Mouse (Mus musculus) right cerebral cortex, postnatal 14 days (tissue): ENCODE measurements at regions not wholly inside any gene's neighbourhood (a gene's known extent, or its start where the extent isn't known, plus 50 kb on each side); places are given as distances from the start of the nearest gene placed in this dataset.

Source experiments
- DNase-seq: peaks from one replicate; pipeline ENCODE4 v3.0.0; 2022

- no peak for DNase-seq
Observed at GRCm38 (mm10) chr14:25137312-25137711, 321.7 kb upstream of the Zmiz1 start.

- no peak for DNase-seq
Observed at GRCm38 (mm10) chr14:25138485-25138884, 320.5 kb upstream of the Zmiz1 start.

- no peak for DNase-seq
Observed at GRCm38 (mm10) chr14:25141933-25142332, 317.1 kb upstream of the Zmiz1 start.

GRCm38 (mm10) chr14:25143051-25143450 is 315.9 kb upstream of the Zmiz1 start:
- no peak for DNase-seq

- DNase-seq: no peak
Observed at GRCm38 (mm10) chr14:25147731-25148130, 311.3 kb upstream of the Zmiz1 start.

- DNase-seq: no peak
Observed at GRCm38 (mm10) chr14:25150968-25151367, 308.0 kb upstream of the Zmiz1 start.

- no peak for DNase-seq
Observed at GRCm38 (mm10) chr14:25151485-25151884, 307.5 kb upstream of the Zmiz1 start.

GRCm38 (mm10) chr14:25153573-25153972 is 305.4 kb upstream of the Zmiz1 start:
- no peak for DNase-seq

- no peak for DNase-seq
Observed at GRCm38 (mm10) chr14:25154180-25154579, 304.8 kb upstream of the Zmiz1 start.

- no peak for DNase-seq
Observed at GRCm38 (mm10) chr14:25155008-25155783, 303.8 kb upstream of the Zmiz1 start.

- DNase-seq: no peak
Observed at GRCm38 (mm10) chr14:25156171-25156570, 302.8 kb upstream of the Zmiz1 start.

- no peak for DNase-seq
Observed at GRCm38 (mm10) chr14:25161684-25162321, 297.2 kb upstream of the Zmiz1 start.

- DNase-seq: no peak
Observed at GRCm38 (mm10) chr14:25166217-25166616, 292.8 kb upstream of the Zmiz1 start.

- DNase-seq: no peak
Observed at GRCm38 (mm10) chr14:25167604-25168003, 291.4 kb upstream of the Zmiz1 start.

GRCm38 (mm10) chr14:25168310-25168709 is 290.7 kb upstream of the Zmiz1 start:
- DNase-seq: no peak

GRCm38 (mm10) chr14:25173281-25173680 is 285.7 kb upstream of the Zmiz1 start:
- no peak for DNase-seq

- DNase-seq: no peak
Observed at GRCm38 (mm10) chr14:25173873-25174272, 285.1 kb upstream of the Zmiz1 start.

- DNase-seq: no peak
Observed at GRCm38 (mm10) chr14:25174402-25174801, 284.6 kb upstream of the Zmiz1 start.

- DNase-seq: no peak
Observed at GRCm38 (mm10) chr14:25176206-25176605, 282.8 kb upstream of the Zmiz1 start.

- DNase-seq: no peak
Observed at GRCm38 (mm10) chr14:25180126-25180525, 278.9 kb upstream of the Zmiz1 start.

- no peak for DNase-seq
Observed at GRCm38 (mm10) chr14:25181406-25181805, 277.6 kb upstream of the Zmiz1 start.

GRCm38 (mm10) chr14:25184042-25184441 is 274.9 kb upstream of the Zmiz1 start:
- DNase-seq: no peak

GRCm38 (mm10) chr14:25184875-25185274 is 274.1 kb upstream of the Zmiz1 start:
- DNase-seq: no peak

- DNase-seq: no peak
Observed at GRCm38 (mm10) chr14:25185556-25185958, 273.4 kb upstream of the Zmiz1 start.
